Mouse (Mus musculus) retina, postnatal 7 days (tissue): ENCODE results near the gene Rgs10.
A peak's percentile ranks its signal among the peaks of the same experiment; 100 is the strongest.

Source experiments
- DNase-seq: peaks from one replicate; pipeline ENCODE4 v3.0.0-alpha.2; 2012; ENCODE audit warnings: low read depth, low spot score

Gene Rgs10

DNA sequence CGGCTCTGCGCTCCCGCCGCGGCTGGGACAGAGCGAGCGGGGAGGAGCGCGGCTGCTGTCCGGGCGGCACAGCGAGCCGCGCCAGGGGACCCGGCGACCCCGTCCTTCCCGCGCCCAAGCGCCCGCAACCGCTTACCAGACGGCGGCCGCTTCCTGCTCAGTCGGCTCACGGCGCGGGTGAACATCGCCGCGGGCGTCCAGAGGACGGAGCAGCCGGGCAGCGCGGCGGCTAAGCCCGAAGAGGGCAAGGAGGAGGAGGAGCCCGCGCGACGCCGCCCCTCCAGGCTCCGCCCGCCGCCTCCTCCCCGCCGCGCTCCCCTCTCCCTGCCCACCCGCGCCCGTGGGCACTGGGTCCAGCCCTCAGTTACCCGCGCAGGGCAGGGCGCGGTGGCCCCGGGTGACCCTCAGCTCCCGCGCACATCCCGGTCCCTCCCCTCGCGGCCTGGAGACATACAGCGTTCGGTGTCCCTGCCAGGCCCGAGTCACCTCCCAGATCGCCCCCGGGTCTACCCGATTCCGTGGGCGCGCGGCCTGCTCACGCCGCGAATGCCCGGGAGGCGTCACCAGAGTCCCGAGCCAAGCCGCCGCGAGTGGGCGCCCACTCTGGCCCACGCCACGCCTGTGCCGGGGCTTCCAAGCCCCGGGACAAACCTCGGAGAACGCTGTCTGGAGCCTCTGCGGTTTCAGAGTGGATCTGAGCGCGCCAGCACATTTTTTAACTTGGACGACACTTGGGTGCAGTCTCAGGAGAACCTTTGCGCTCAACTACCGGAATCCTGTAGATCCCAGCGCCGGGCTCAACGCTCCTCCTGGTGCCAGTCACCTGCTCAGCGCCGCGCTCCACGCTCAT lies at the start of gene Rgs10:
Gene Rgs10, minus strand, starts transcription at position 829 of the 850 bp plus-strand sequence.
- peak; percentile 47 for DNase-seq

DNA sequence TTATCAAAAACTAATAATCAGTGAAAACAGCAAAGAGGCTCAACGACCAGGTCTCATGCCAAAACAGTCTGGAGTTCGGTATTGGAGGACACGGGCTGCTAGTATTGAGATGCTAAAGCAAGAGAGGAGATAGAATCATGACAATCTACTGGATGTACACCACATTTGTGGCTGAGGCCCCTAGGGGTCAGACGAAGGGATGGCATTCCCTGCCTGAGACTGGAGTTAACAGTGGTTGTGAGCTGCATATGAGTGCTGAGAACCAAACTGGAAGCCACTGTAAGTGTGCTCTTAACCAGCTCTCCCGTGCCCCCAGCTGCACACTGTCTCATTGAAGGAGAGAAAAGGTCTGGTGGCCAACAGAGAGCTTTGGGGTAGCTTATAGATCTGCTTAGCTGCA lies 43.8 kb upstream of the Rgs10 start:
- DNase-seq = no peak

DNA sequence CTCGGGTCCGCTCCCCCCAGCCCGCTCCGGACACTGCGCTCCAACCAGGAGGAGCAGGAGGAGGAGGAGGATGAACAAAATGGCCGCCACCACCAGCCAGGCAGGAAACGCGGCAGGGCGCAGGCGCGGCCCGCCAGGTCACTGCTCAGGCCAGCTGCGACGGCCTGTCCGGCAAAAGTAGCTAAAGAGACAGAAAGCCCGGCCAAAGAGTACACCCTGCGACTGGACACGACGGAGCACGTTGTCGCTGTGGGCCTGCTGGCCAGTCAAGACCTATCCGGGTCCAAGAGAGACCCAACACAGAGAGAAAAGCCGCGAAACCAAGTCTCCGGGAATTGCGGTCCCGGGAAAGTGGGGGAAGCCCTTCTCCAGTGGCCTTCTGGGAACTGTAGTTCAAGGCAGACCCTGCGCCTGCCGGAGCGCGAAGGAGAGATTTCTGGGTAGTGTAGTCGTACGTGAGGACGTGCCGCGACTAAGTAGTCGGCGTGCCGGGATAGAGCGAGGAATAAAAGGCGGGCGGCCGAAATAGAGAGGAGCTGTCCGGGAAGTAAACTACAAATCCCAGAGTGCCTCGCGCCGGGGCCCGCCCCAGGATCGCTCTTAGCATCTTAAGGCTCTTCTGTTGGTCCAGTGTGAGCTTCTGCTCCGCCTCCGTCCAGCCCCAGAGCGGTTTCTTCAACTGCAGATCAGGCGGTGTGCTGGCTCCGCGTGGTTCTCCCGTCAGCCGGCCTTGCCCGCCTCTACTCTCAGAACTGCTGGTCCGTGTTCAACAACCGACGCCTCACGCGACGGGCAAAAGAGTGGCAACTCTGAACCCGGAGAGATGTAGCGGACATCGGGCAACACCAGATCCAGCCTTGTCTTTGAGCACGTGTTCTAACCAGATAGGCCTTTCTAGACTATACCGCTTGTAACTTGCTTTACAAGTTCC lies 43.0 kb upstream of the Rgs10 start, which contains the start of gene Tial1:
Gene Tial1, minus strand, starts transcription at position 433 of the 931 bp plus-strand sequence.
- DNase-seq = peak; percentile 96

DNA sequence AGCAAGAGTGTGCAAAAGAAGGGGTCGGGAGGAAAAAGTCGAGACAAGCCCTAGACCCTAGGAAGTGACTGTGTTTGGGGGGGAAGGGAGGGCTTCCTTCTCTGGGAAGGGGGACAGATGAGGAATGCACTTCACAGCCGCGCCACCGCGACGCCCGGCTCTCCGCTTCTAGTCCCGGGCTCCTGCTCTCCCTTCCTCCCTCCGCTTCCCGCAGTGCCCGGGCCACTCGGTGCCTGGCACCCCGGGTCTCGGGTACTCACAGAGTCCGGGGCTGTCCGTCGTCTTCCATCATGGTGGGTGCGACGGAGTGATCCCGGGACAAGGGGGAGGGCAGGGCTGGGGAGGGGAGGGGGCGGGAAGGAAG lies 42.3 kb upstream of the Rgs10 start:
- DNase-seq = peak; percentile 11

DNA sequence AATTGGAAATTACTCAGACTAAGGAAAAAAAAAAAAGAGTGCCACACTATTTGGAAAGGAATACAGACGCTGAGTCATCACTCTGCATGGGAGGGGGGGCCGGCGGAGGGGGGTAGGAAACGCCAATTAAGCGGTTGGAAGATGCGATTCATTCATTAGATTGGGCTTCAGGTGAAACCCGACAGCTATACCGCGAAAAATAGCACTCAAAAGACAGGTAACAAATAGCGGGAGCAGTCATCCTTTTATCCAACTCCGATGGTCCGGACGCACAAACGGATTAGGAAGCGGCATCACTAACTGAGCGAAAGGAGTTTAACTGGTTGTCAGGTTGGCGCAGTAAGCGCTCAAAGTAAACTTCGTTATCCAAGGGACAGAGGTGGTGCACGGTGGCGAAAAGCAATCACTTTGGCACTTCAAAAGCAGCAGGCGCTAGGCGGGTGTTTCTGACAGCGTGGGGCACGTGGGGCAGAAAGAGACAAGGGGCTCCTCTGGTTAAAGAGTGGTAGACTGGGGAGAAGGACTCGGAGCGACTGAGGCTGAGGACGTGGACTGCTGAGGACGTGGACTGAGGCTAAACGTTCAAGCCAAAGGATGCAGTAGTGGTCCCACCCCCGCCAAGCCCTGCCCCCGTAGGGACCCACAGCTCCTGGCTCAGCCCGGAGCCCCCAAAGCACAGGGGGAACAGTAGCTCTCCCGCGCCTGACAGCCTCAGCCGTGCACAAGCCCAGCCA lies 41.7 kb upstream of the Rgs10 start:
- no peak for DNase-seq

DNA sequence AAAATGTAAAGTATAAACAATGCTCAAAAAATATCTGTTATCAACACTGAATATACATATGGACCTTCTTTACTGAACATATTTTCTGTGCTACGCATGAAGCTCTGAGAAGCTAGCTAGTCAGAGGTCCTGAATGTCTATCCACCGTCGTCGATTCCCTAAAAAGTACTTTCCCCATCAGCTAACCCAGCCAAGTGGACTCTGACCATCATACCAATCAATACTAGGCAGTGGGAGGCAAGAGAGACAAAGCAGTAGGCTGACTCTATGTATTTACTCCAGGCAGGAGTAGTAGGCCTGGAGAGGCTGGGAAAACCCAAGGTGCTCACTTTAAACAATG lies 41.2 kb upstream of the Rgs10 start:
- DNase-seq = no peak

DNA sequence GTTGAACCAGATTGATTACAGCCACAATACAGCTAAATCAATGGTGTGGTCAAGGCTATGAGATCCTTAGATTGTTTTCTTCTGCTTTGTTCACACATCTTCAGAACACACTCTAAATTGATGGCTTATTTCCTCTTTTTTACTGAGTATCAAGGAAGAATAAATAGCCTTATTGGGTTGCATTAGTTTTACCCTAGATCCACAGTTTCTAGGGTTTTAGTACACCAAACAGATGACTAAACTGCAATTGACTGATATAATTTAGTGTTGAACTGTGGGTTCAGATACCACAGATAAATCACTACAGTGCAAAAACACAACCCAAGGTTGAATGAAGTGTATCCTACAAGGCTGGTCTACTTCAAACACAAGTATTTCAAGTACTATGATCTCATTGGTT lies 39.5 kb upstream of the Rgs10 start:
- DNase-seq = no peak

DNA sequence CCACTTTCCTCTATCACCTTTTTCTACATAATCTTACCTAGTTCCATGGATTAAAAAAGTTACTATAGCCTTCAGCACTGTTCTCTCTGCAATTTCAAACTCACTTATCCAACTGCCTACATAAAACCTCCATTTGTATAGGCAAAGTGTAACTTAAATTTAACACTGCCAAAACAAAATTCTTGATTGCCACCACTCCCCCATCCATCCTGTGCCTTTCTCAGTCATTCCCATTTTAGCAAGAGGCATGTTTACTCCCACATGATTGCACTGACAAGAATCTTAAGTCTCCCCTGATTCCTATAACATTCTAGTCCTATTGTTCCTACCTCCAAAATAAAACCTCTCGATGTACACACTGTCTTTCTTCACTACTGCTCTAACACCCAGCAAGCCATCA lies 34.2 kb upstream of the Rgs10 start:
- DNase-seq = no peak

DNA sequence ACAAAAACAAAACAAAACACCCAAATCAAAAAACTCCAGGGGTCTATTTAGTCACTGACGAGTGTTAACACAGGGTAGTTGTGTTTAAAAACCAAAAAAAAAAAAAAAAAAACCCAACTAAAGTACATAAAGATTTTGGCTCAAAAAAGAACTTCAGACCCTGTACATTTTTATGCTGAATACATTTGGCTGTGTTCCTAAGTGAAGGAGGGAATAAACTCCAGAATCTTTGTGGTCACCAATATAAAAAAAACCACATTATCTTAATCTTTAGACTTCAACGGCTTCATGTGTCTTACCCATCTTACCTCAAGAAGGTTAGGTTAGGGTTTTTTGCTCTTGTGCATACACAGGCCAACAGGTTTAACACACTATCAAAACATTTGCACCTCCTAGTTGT lies 22.0 kb upstream of the Rgs10 start:
- no peak for DNase-seq

DNA sequence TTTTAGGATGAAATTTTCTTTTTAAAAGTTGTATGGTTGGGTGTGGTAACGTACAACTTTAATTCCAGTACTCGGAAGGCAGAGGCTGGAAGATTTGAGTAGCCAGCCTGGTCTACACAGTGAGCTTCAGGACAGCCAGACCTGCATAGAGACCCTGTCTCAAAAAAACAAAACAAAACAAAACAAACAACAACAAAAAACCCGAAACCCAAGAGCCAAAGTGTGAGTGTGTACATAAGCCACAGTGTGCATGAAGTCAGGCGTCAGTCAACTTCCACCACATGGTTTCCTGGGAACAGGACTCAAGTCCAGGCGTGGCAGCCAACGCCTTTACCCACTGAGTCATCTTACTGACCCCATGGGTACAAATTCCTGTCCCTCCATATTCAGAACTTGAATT lies 20.7 kb upstream of the Rgs10 start:
- DNase-seq = no peak

DNA sequence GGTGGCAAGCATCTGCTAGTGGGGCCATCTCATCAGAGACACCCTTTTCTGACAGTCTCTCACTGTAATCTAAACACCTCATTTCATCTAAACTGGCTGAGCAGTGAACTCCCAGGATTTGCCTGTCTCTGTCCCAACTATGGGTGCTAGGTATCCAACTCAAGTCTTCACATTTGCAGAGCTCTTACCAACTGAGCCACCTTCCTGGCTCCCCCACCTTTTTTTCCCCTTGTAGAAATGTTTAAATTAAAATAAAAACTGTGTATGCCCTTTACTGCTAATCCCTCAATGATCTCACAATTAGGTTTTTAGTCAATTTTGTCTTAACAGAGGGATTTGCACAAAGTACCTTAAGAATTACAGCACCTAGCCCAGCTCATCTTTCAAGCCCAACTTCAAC lies 19.6 kb upstream of the Rgs10 start:
- DNase-seq = no peak

DNA sequence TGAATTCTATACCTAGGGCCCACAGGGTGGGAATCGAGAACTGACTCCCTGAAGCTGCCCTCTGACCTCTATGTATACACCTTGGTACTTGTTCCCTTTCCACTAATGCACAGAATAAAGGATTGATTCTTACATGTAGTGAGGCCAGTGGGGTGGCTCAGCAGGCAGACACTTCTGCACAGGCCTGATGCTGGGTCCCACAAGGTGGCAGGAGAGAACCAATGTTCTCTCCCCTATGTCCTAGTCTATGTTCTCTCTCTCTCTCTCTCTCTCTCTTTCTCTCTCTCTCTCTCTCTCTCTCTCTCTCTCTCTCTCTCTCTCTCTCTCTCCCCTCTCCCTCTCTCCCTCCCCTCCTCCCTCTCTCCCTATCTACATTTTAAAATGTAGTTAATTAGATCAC lies 14.7 kb upstream of the Rgs10 start:
- DNase-seq = no peak

DNA sequence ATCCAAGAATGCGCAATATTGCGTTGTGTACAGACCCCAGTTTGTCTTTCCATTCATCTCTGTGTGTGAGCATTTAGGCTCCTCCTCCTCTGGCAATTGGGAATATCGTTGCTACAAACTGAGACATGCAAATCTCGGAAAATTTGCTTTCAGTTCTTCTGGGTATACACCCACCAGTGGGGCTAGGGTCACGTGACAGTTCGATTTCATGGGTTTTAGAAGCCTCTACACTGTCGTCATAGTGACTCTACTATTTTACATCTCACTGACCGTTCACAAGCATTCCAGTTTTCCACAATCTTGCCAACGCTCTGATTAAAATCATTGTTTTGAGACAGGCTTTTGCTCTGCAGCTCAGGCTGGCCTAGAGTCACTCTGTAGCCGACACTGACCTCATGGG lies 14.0 kb upstream of the Rgs10 start:
- no peak for DNase-seq

DNA sequence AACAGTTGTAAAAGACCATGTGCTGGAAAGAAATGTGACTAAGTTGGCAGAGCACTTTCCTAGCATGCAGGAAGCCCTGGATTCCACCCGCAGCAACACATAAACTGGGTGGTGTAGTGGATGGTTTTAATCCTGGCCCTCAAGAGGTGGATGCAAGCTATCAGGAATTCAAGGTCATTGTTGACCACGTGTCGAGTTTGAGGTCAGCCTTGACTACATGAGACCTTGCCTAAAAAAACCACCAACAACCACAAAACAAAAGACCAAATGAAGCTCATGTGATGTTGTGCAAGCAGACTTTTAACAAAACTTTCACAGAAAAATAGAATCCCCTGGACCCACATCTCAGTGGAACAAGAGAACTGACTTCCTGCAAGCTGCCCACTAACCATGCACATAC lies 3.9 kb upstream of the Rgs10 start:
- DNase-seq = no peak

DNA sequence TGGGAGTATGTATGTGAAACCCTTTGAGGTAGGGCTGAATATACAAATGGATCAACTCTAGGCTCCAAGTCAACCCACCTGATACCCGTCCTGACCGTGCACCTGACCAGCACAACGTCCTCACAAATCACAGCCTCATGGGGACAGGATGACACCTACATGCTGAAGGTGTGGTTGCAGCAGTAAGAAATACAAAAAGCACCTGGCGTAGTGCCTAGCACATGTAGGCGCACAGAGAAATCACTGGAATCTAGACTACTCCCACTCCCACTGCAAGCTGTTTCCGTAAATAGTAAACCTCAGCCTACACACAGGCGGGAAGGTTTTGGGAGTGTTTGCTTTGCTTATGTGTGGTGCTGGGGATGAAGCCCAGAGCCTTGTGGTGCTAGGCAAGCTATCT lies 3.1 kb upstream of the Rgs10 start:
- DNase-seq = no peak

DNA sequence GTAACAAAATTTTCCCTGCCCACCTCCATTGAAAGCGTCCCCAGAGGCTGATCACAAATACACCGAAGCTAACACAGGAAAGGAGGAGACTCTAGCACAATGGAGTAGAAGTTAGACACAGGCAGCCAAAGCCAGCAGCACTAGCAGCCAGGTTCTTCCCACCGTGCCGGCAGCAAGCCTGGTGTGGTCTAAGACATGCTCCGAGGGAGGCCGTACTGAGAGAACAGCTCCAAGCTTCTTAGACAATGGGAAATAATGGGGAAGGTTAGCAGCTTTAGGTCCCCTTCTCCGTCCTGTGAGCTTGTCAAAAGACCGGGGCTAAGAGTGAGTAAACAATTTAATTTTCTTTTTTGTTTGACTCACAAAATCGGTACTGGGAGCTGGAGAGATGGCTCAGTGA lies 1.1 kb upstream of the Rgs10 start:
- DNase-seq = no peak

DNA sequence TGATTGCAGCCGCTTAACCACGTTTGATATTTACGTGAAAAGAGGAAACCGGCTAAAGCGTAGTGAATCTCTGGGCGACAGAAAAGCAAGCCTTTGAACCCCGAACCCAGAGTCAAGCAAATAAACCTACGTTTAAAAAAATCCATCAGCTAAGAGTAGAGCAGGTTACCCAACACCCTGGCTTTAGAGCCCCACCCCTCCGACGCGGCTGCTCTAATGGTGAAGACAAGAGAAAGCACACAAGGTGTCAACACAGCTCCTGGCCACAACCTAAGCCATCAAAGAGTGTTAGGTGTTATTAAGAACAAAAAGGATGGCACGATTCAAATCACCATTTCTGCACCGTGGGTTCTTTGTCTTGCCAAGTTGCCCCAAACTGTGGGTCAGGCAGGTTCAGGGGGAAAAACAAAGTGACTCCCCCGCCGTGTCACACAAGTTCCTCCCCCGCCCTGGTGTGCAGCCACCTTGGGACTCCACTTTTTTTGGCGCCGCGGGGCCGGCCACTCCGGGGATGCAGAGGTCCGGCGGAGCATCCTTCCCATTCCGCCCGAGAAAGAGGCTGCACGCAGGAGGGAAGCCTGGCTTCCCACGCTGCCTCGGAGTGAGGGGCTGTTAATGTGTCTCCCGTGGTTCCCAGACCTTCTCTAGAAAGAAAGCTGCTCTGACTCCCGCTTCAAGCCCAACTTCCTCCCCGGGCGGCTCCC lies 1.2 kb downstream of the Rgs10 start:
- DNase-seq = no peak

DNA sequence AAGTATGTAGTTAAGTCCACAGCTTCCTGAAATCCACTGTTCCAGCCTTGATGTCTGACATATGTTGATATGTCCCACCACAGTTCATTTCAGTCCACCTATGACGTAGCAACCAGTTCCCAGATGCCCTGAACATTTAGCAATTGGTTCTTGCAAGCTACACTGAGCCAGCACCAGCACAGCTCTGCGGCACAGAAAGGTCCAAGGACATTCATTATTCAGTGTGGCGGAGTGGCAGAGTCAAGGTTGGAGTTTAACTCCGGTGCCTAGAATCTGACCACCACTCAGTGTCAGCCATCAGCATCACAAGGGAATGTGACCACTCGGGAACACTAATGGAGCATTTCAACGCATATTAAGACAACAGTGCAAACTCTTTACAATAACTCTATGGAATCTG lies 1.9 kb downstream of the Rgs10 start:
- DNase-seq = no peak

DNA sequence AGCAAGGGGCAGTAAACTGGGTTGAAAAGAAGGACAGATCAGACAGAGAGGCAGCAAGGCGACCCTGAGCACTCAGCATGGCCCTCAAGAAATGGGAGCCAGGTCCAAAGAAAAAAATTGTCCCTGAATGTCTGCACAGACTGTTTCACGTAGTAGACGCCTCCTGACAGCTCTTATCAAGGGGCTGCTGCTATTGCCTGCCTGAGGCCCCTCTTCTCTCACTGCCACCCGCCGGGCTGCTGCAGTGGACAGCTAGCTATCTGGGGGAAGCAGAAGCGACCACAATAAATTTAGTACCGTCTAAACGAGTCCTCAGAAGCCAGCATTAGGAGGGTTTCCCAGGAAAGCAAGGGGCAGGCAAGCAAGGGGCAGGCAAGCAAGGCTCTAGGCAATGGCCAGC lies 4.1 kb downstream of the Rgs10 start:
- DNase-seq = no peak

DNA sequence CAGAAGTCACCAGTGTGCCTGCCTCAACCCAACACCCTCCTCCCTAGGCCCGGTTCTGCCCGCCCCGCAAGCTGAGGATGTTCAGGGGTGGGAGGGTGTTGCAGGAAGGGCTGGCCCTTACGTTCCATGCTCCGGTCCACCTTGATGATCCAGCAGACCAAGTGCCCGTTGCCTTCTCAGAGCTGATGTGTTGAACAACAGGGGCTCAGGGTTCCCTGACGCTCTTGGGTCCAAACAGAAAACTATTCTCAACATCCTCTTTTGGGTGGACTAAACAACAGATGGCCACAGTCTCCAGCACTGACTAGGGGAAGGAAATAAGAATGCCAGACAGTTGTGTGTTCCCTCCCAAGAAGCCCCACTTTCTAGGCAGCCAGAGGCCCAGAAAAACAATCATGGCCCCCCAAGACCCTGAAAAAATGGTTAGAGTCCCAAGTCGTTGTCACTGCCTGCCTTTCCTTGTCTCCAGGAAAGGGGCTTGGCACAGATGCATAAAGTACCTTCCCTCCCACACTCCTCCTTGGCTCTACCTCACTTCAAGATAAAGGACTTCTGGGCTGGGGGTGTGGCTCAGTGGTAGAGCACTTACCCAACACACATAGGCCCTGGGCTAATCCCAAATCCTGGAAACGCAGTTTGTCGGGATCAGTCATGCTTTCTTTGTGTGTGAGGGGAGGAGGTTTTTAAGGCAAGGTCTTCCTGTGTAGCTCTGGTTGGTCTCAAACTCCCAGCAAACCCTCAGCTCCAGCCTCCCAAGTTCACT lies 6.3 kb downstream of the Rgs10 start:
- no peak for DNase-seq
